Mouse (Mus musculus): ENCODE results near the gene Crygs. TPM values are rescaled to one million over a fixed set of nuclear protein-coding genes. Genes with fewer than 3 reads are reported as not detected.
A peak's percentile ranks its signal among the peaks of the same experiment; 100 is the strongest.

Crygs gene
- total and polyA plus RNA-seq, 3 experiments, result not detected

GRCm38 (mm10) chr16:22832932-22833525 lies 21.7 kb upstream of the Crygs start:
- no peak for DNase-seq (ENCODE audit: extremely low read depth)
- Histone ChIP-seq H3K27ac (ENCODE audit: insufficient read depth, low read depth) (no peak overlapping the region), H3K79me2 (replicated peaks; ENCODE audit: control insufficient read depth, extremely low read depth, insufficient read depth, poor library complexity, severe bottlenecking) (no peaks in the 10 kb centered on the region), H3K9ac (ENCODE audit: insufficient read depth, low read depth) (no peak overlapping the region), H3K4me2 (ENCODE audit: insufficient read depth, low read depth, poor library complexity, severe bottlenecking) (no peak overlapping the region), H3K4me3 (replicated peaks in 1 of 3; ENCODE audit: low read depth in 2 of 3, low read length in 2 of 3, poor library complexity in 1 of 3) (no peak overlapping the region), H3K36me3 (replicated peaks in 1 of 2; ENCODE audit: control insufficient read depth in 1 of 2, insufficient read depth in 1 of 2, low read length in 1 of 2) (peaks cover 37 to 76% of the 10 kb centered on the region in 2 experiments), H3K9me3 (replicated peaks; ENCODE audit: low read length) (peaks cover 6% of the 10 kb centered on the region), H3K27me3 (replicated peaks) (no peaks in the 10 kb centered on the region), H3K4me1 (ENCODE audit: control insufficient read depth in 1 of 2, insufficient read depth in 2 of 2) (no peaks in the 10 kb centered on the region)
- dilution Hi-C loops (cut with MboI; ENCODE audit: extremely low pct_ligation_motif_present, extremely low pct_unique_long_range_greater_than_20kb, low sequenced_read_pairs) (no loop called here), in situ Hi-C loops (cut with MboI; ENCODE audit: low pct_ligation_motif_present, low pct_unique_long_range_greater_than_20kb, low sequenced_read_pairs) (no loop called here)
- no peak for TF ChIP-seq USF2 (conservative IDR thresholded peaks at IDR 0.05; ENCODE audit: low read depth, low read length)
- TF ChIP-seq TBP (conservative IDR thresholded peaks at IDR 0.05; ENCODE audit: low read depth, low read length), result no peak
- no peak for TF ChIP-seq RCOR1 (conservative IDR thresholded peaks at IDR 0.05; ENCODE audit: low read depth, low read length)
- TF ChIP-seq POLR2AphosphoS2 (IDR thresholded peaks at IDR 0.05; ENCODE audit: low read depth, low read length), result no peak
- TF ChIP-seq TCF12 (IDR thresholded peaks at IDR 0.05; ENCODE audit: low read depth, low read length), result no peak
- TF ChIP-seq CHD2 (IDR thresholded peaks at IDR 0.05; ENCODE audit: low read length), result no peak
- TF ChIP-seq CHD1 (IDR thresholded peaks at IDR 0.05; ENCODE audit: low read depth, low read length), result no peak
- TF ChIP-seq MAZ (IDR thresholded peaks at IDR 0.05; ENCODE audit: low read depth, low read length), result no peak
- TF ChIP-seq GABPA (IDR thresholded peaks at IDR 0.05; ENCODE audit: insufficient replicate concordance, low read depth, low read length), result no peak
- TF ChIP-seq SMC3 (IDR thresholded peaks at IDR 0.05; ENCODE audit: low read depth, low read length), result no peak
- no peak for TF ChIP-seq UBTF (IDR thresholded peaks at IDR 0.05; ENCODE audit: low read depth, low read length)
- no peak for TF ChIP-seq PAX5 (IDR thresholded peaks at IDR 0.05; ENCODE audit: low read length)

GRCm38 (mm10) chr16:22820731-22821130 lies 9.4 kb upstream of the Crygs start:
- no peaks in the 10 kb centered on the region for H3K79me2 ChIP-seq (replicated peaks; ENCODE audit: control insufficient read depth, extremely low read depth, insufficient read depth, poor library complexity, severe bottlenecking)
- H3K4me2 ChIP-seq (ENCODE audit: insufficient read depth, low read depth, poor library complexity, severe bottlenecking), result no peak overlapping the region
- peak; percentile 37 for DNase-seq (ENCODE audit: extremely low read depth)
- no peak for TF ChIP-seq POLR2AphosphoS2 (IDR thresholded peaks at IDR 0.05; ENCODE audit: low read depth, low read length)
- peak; percentile 49 for TF ChIP-seq RAD21 (IDR thresholded peaks at IDR 0.05; ENCODE audit: low read depth, low read length)
- no peak for TF ChIP-seq MAX (IDR thresholded peaks at IDR 0.05; ENCODE audit: low read length)
- no peak for TF ChIP-seq UBTF (IDR thresholded peaks at IDR 0.05; ENCODE audit: low read depth, low read length)
- TF ChIP-seq USF1 (IDR thresholded peaks at IDR 0.05; ENCODE audit: low read depth, low read length), result no peak
- no peak for TF ChIP-seq ZC3H11A (IDR thresholded peaks at IDR 0.05; ENCODE audit: low read depth, low read length)
- peak; percentile 29 to 61; a peak in 2 of 4 replicates for TF ChIP-seq CTCF (conservative IDR thresholded peaks at IDR 0.05 in 1 of 2, IDR thresholded peaks at IDR 0.05 in 1 of 2; ENCODE audit: low read depth in 2 of 2, low read length in 2 of 2)
- TF ChIP-seq JUND (conservative IDR thresholded peaks at IDR 0.05; ENCODE audit: low read depth, low read length), result no peak
- TF ChIP-seq MXI1 (IDR thresholded peaks at IDR 0.05; ENCODE audit: low read depth, low read length), result no peak
- TF ChIP-seq ELF1 (IDR thresholded peaks at IDR 0.05; ENCODE audit: low read depth, low read length), result no peak
- no peak for TF ChIP-seq CHD2 (IDR thresholded peaks at IDR 0.05; ENCODE audit: low read length)
- TF ChIP-seq MAZ (IDR thresholded peaks at IDR 0.05; ENCODE audit: low read depth, low read length), result no peak
- TF ChIP-seq ZMIZ1 (IDR thresholded peaks at IDR 0.05; ENCODE audit: low read depth, low read length), result no peak
- no peak for TF ChIP-seq SIN3A (IDR thresholded peaks at IDR 0.05; ENCODE audit: low read length)
- peak; percentile 38; the same call in 1 of the 2 replicates for TF ChIP-seq SMC3 (IDR thresholded peaks at IDR 0.05; ENCODE audit: low read depth, low read length)
- no peaks in the 10 kb centered on the region for H3K9me3 ChIP-seq (replicated peaks; ENCODE audit: low read length)
- peaks cover 42 to 69% of the 10 kb centered on the region in 2 experiments for H3K36me3 ChIP-seq (replicated peaks in 1 of 2; ENCODE audit: control insufficient read depth in 1 of 2, insufficient read depth in 1 of 2, low read length in 1 of 2)
- H3K27me3 ChIP-seq (replicated peaks), result no peaks in the 10 kb centered on the region
- no peak overlapping the region for H3K9ac ChIP-seq (ENCODE audit: insufficient read depth, low read depth)
- dilution Hi-C loops (cut with MboI; ENCODE audit: extremely low pct_ligation_motif_present, extremely low pct_unique_long_range_greater_than_20kb, low sequenced_read_pairs), result no loop called here
- no peak overlapping the region for H3K27ac ChIP-seq (ENCODE audit: insufficient read depth, low read depth)
- no peak overlapping the region for H3K4me3 ChIP-seq (replicated peaks in 1 of 3; ENCODE audit: low read depth in 2 of 3, low read length in 2 of 3, poor library complexity in 1 of 3)
- in situ Hi-C loops (cut with MboI; ENCODE audit: low pct_ligation_motif_present, low pct_unique_long_range_greater_than_20kb, low sequenced_read_pairs), result no loop called here
- H3K4me1 ChIP-seq (ENCODE audit: control insufficient read depth in 1 of 2, insufficient read depth in 2 of 2), result no peaks in the 10 kb centered on the region

All from CH12.LX (cell line).